Mouse (Mus musculus): Measurements from ENCODE around the gene Lhx3. TPM values are rescaled to one million over a fixed set of nuclear protein-coding genes. Genes with fewer than 3 reads are reported as not detected.

Gene Lhx3
- not detected in 2 replicates for total RNA-seq (2017)

DNA sequence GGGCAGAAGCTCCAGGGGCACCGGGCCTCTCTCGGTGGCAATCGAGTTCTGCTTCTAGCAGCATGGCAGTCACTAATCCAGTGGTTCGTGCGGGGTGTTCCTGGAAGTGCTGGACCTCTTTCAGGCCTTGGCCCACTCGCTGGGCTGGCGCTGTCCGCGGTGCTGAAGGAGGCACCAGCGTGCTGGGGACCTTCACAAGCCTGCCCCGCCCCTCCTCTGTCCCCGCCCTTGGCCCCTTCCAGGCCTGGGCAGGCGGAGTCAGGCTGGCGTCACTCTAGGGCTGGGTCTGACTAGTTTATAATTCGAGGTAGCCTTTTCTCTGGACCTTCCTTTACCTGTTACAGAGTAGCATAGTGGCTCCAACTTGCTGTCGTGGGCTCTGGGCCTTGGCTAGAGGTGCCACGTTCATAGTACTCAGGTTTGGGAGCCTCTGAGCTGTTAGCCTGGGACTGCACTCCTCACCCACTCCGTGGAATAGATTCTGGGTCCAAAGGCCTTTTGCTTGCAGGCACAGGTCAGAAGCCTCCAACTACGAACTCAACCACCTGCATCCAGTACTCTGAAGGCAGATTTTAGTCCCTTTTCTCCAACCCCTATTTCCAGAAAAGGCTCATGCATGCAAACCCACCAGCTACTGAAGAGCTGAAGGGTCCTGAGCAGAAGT lies at the start of gene Lhx3:
TSS of gene Lhx3 (minus strand) at position 164 of the 664 bp plus-strand sequence.
- no peak for ATAC-seq (ENCODE audit: extremely low read depth, insufficient number of reproducible peaks, low FRiP score, poor library complexity, severe bottlenecking)

- ATAC-seq (ENCODE audit: extremely low read depth, insufficient number of reproducible peaks, low FRiP score, poor library complexity, severe bottlenecking): no peak
Measured at GRCm38 (mm10) chr2:26257315-26258096, 49.4 kb upstream of the Lhx3 start.

DNA sequence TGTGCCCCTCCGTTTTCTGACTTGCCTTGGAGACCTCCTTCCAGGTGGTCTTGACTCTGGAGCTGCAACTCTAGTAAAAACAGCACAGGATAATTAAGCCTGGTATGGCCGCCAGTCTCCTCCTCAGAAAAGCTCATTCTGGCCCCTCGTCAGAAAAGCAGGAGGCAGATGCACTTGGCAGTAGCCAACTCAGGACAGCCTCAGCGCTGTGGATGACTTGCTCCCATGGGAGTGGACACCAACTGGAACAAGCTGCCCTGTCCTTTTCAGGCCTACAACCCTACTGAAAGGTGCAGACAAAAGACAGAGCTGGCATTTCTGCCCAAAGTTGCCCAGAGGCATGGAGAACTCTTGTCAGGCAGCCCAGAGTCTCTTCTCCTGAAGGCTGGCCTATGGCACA lies 46.7 kb upstream of the Lhx3 start:
- no peak for ATAC-seq (ENCODE audit: extremely low read depth, insufficient number of reproducible peaks, low FRiP score, poor library complexity, severe bottlenecking)

- ATAC-seq (ENCODE audit: extremely low read depth, insufficient number of reproducible peaks, low FRiP score, poor library complexity, severe bottlenecking): no peak
Measured at GRCm38 (mm10) chr2:26252514-26253206, 44.6 kb upstream of the Lhx3 start.

DNA sequence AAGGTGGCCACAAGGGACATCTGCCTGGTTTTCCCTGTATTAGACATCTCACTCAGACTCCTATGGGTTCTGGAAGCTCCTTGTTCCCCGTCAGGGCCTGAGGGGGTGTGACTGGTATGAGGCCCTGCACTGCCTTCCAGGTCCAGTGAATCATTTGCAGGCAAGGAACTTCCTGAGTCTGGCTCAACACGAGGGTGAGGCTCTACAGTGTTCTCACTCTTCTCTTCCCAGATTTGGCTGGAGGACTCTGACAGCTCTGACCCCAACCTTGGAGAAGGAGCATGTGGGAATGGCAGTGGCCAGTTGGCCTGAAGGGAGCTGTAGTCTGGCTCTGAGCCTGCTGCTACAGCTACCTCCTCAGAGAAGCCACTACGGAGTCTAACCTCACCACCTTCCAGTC lies 39.4 kb upstream of the Lhx3 start:
- no peak for ATAC-seq (ENCODE audit: extremely low read depth, insufficient number of reproducible peaks, low FRiP score, poor library complexity, severe bottlenecking)

DNA sequence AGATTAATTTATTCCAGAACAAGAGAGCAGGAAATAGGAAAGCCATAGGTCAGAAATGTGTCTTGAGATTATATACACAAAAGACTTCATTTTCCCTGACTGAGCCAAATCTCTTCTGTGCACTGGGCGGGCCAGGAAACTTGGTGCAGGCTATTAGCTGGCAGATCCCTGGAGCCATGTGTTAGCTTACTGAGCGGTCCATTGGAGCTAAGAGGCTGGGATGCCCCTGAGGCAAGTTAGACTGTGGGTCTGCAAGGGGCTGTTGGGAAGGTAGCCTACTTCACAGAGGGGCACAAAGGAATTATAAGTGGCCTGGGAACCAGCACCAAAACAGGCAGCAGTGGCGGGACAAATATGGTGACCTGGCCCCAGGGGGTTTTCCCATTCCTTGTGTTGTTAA lies 32.8 kb upstream of the Lhx3 start:
- ATAC-seq (ENCODE audit: extremely low read depth, insufficient number of reproducible peaks, low FRiP score, poor library complexity, severe bottlenecking): no peak

DNA sequence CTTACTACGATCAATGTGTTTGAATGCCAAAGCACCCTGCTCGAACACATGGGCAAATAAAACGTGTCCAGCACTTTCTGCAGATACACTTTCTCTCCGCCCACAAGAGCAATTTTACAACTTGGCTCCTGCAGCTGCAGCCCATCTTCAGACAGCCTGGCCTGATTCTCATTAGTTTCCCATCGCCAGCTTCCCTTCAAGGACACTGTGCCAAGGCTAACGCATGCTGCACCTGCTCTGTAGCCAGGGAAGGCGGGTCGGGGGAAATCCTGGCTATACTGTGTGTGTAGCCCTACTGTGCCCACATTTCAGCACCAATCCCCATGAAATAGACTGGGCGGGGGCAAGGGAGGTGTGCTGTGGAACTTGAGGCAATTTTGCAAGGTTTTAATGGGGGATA lies 32.2 kb upstream of the Lhx3 start:
- no peak for ATAC-seq (ENCODE audit: extremely low read depth, insufficient number of reproducible peaks, low FRiP score, poor library complexity, severe bottlenecking)

GRCm38 (mm10) chr2:26237290-26237782 lies 29.2 kb upstream of the Lhx3 start, which contains the start of gene Qsox2:
Gene Qsox2, minus strand, starts transcription at chr2:26237525.
- peak; percentile 73 for ATAC-seq (ENCODE audit: extremely low read depth, insufficient number of reproducible peaks, low FRiP score, poor library complexity, severe bottlenecking)

DNA sequence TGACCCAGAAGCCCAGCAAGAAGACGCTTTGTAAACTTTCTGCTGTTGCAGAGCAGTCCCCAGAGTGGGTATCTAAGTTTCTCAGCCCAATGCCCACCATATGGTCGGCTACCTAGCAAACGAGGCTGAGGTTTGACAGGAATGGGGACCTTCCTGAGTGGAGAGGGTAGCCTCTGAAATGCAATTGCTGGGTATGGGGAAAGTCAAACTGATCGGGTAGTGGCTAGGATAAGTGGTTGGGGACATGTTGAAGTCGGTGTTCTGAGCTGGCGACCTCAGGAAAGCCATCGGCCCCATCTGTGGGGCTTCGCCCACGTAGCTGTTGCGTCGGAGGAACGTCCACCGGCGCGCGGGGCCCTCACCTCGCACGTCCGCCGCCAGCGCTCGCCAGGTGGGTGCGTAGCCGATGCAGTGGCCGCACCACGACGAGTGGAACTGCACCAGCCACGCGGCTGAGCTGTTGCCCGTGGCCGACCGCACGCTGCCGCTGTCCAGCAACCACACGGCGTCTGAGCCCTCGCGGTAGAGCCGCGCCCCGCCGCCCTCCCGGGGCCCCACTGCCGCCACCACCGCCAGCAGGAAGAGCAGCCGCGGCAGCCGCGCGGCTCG lies 28.7 kb upstream of the Lhx3 start:
- no peak for ATAC-seq (ENCODE audit: extremely low read depth, insufficient number of reproducible peaks, low FRiP score, poor library complexity, severe bottlenecking)

GRCm38 (mm10) chr2:26234771-26235170 lies 26.7 kb upstream of the Lhx3 start:
- ATAC-seq (ENCODE audit: extremely low read depth, insufficient number of reproducible peaks, low FRiP score, poor library complexity, severe bottlenecking): no peak

GRCm38 (mm10) chr2:26234253-26234652 lies 26.2 kb upstream of the Lhx3 start:
- ATAC-seq (ENCODE audit: extremely low read depth, insufficient number of reproducible peaks, low FRiP score, poor library complexity, severe bottlenecking): no peak

GRCm38 (mm10) chr2:26231366-26231765 lies 23.3 kb upstream of the Lhx3 start:
- no peak for ATAC-seq (ENCODE audit: extremely low read depth, insufficient number of reproducible peaks, low FRiP score, poor library complexity, severe bottlenecking)

DNA sequence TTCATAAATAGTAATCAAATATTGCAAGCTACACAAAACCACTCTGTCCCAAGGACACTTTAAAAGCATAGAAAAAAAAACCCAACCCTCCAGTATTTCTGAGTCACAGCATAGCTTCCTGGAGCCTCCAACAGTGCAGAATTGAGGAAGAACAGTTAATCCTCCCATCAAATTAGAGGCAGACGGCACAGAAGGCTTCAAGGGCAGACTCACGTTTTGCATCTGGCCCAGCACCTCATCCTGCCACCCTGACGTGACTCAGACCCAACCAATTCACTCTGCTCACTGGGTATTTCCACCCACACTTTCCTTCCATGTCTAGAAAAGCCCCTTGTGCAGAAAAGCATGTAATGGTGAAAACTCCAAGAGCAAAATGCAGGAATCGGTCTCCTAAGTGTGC lies 22.2 kb upstream of the Lhx3 start:
- ATAC-seq (ENCODE audit: extremely low read depth, insufficient number of reproducible peaks, low FRiP score, poor library complexity, severe bottlenecking): no peak

- ATAC-seq (ENCODE audit: extremely low read depth, insufficient number of reproducible peaks, low FRiP score, poor library complexity, severe bottlenecking): peak; percentile 42; the same call in 1 of the 2 replicates
Measured at GRCm38 (mm10) chr2:26227788-26228187, 19.7 kb upstream of the Lhx3 start.

DNA sequence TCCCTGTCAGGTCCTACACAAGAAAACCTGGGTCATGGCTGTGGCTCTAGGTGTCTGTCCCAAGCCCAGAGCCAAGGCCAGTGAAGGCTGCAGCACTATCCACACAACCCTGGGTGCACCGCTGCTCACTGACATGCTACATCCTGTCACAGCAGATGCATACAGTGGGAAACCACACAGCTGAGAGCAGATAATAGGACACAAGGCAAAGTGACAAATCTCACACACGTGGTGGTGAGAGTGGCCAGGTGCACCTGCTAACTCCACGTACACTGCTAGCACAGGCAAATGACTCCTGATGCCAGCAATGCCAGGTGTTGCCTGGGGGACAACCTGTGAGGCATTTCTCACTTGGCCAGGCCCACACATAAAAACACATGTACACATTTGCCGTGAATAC lies 17.2 kb upstream of the Lhx3 start:
- ATAC-seq (ENCODE audit: extremely low read depth, insufficient number of reproducible peaks, low FRiP score, poor library complexity, severe bottlenecking): no peak

DNA sequence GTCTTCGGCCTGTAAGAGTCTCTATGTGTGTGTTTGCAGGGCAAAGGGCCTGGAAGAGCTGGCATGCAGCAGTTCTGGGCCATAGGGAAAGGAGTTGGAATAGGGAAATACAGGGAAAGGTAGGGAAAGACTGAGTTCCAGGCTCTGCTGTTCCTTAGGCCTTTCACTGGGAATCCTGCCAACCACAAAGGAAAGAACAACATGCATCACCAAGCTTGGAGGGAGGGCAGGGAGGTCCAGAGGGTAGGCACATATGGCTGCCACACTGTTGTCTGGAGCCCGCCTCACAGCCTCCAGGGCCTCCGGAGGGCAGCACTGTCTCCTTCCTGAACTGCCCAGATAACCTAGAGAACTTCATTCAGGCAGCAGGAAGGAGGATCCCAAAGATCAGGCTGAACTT lies 15.9 kb upstream of the Lhx3 start:
- ATAC-seq (ENCODE audit: extremely low read depth, insufficient number of reproducible peaks, low FRiP score, poor library complexity, severe bottlenecking): no peak

DNA sequence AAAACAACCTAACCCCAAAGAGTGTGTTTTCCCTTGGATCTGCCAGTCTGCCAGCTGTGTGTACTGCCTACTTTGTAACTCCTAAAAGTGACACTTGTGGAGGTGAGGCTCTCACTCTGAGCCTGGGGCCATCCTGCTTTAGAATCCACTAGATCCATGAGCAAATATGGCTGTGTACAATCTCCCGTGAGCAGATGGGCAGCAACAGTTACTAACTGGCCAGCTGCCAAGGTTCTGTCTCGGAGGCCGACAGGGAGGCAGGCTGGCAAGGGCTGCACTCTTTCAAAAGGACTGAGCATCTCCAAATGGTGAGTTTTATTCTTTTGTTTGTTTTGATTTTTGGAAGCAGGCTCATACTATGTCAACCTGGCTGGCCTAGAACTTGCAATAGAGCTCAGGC lies 6.4 kb upstream of the Lhx3 start:
- ATAC-seq (ENCODE audit: extremely low read depth, insufficient number of reproducible peaks, low FRiP score, poor library complexity, severe bottlenecking): no peak

DNA sequence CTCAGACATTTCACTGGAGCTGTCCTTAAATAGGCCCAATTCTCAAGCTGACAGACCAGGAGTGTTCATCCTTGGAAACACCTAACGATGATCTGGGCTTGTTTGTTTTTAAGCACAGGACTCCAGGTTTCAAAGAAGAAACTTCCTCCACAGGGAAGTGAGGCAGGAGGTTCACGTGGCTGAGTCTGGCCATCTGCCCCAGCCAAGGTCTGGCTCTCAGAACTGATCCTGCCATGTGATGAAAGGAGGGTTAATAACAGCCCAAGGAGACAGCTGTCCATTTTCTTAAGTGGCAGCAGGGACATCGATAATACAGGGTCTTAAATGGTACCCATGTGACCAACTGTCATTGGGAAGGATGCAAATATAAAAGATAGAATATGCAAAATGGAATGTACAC lies 1.5 kb upstream of the Lhx3 start:
- ATAC-seq (ENCODE audit: extremely low read depth, insufficient number of reproducible peaks, low FRiP score, poor library complexity, severe bottlenecking): no peak

DNA sequence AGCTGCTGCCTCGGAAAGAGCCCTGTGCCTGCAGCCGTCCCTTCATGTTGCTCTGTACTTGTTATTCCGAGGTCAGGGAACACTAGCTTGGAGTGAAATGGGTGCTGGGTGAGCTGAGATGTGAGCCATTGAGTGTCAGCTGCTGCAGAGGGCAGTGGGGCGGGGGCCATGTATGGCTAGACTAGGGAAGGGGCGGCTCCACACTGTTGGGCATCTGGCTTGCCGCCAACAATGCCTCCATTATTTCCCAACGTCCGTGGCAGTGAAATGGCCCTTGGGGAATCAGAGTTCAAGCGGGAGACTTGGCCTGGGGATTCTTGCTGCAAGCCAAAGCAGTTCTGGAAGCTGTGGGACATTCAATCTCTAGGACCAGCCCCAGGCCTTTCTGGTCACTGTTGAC lies 530 bp downstream of the Lhx3 start:
- ATAC-seq (ENCODE audit: extremely low read depth, insufficient number of reproducible peaks, low FRiP score, poor library complexity, severe bottlenecking): no peak

All from neutrophil, adult 5-6 weeks (primary cell).